Mouse (Mus musculus): ENCODE measurements at regions not wholly inside any gene's neighbourhood (a gene's known extent, or its start where the extent isn't known, plus 50 kb on each side); places are given as distances from the start of the nearest gene placed in this dataset.
A peak's percentile ranks its signal among the peaks of the same experiment; 100 is the strongest.

DNA sequence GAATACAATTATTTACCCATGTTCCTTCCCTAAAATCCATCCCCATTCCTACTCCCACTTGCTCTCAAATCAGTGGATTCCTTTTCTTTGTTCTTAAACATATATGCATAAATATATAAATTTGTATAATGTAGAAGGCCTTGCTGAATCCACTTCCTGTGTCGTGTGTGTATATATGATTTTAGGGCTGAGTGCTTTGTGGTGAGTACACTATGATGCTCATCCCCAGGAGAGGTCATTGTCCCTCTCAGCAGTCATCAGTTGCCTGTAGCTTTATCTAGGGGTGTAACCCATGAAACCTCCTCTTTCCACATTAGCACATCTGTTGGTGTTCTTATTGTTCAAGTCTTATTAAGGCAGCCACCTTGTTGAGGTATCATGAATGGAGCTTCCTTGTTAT, 143.6 kb upstream of the Itga4 start:
- Histone ChIP-seq H3K4me3 (no peak overlapping the region), H3K27ac (replicated peaks) (no peak overlapping the region), H3K9me3 (replicated peaks) (no peaks in the 10 kb centered on the region), H3K36me3 (no peaks in the 10 kb centered on the region), H3K27me3 (ENCODE audit: low read depth, poor library complexity, severe bottlenecking) (no peaks in the 10 kb centered on the region), H3K4me1 (no peaks in the 10 kb centered on the region)
- DNase-seq (ENCODE audit: low spot score) = no peak
- WGBS = 91% methylated on average over 1 of the region's 1 CpGs

- no peaks in the 10 kb centered on the region for H3K4me1 ChIP-seq
- H3K4me3 ChIP-seq = no peak overlapping the region
- no peaks in the 10 kb centered on the region for H3K9me3 ChIP-seq (replicated peaks)
- DNase-seq (ENCODE audit: low spot score) = no peak
- H3K36me3 ChIP-seq = no peaks in the 10 kb centered on the region
- no peaks in the 10 kb centered on the region for H3K27me3 ChIP-seq (ENCODE audit: low read depth, poor library complexity, severe bottlenecking)
- WGBS = 83% methylated on average over 1 of the region's 1 CpGs
- H3K27ac ChIP-seq (replicated peaks) = no peak overlapping the region
Measured at GRCm38 (mm10) chr2:79112076-79112475, 143.2 kb upstream of the Itga4 start.

- 87% methylated on average over 6 of the region's 6 CpGs for WGBS
- Histone ChIP-seq H3K36me3 (no peaks in the 10 kb centered on the region), H3K27ac (replicated peaks) (no peak overlapping the region), H3K4me3 (no peak overlapping the region), H3K9me3 (replicated peaks) (no peaks in the 10 kb centered on the region), H3K4me1 (no peaks in the 10 kb centered on the region), H3K27me3 (ENCODE audit: low read depth, poor library complexity, severe bottlenecking) (no peaks in the 10 kb centered on the region)
- no peak for DNase-seq (ENCODE audit: low spot score)
Measured at GRCm38 (mm10) chr2:79120610-79121345, 134.4 kb upstream of the Itga4 start.

DNA sequence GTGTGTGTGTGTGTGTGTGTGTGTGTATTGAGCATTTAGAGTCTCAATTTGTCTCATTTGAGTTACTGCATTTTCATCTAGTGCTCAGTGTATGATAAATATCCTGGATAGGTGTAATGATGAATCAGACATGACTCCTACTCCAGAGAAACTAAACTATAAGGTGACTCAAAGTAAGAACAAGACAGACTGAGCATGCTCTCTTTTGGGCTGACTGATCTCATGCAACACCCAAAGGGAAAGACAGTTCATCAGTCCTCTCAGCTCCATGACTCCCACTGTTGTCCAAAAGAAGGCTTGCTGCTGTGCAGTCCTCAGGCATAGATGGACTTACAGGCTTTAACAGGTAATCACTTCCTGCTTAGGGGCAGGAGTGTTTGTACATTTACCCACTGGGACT, 132.7 kb upstream of the Itga4 start:
- no peaks in the 10 kb centered on the region for H3K4me1 ChIP-seq
- H3K27ac ChIP-seq (replicated peaks) = no peak overlapping the region
- no peak for DNase-seq (ENCODE audit: low spot score)
- no peaks in the 10 kb centered on the region for H3K36me3 ChIP-seq
- H3K9me3 ChIP-seq (replicated peaks) = no peaks in the 10 kb centered on the region
- H3K4me3 ChIP-seq = no peak overlapping the region
- H3K27me3 ChIP-seq (ENCODE audit: low read depth, poor library complexity, severe bottlenecking) = no peaks in the 10 kb centered on the region

DNA sequence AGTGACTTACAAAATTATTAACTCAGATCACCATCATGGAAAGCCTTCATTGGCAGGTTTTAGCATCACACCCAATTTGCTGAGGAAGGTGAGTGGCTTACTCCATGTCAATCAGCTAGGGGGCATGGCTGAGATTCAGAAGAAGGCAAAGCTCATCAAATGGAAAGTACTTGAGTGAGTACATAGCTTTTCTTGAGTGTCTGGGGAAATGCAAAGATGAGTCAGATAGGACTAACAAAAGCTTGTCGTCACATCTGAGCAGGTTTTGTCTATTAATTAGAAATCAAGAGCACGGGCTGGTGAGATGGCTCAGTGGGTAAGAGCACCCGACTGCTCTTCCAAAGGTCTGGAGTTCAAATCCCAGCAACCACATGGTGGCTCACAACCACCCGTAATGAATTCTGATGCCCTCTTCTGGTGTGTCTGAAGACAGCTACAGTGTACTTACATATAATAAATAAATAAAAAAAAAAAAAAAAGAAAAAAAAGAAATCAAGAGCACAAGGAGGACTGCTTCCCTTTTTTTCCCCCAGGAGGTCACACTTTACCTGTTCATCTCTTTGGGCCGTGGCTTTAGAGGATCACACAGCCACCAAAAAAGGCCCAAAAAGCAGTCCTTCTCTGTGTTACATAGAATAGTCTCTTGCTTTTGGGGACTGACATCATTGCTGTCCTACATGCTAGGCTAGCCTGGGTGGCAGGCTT, 130.8 kb upstream of the Itga4 start:
- WGBS = 93% methylated on average over 5 of the region's 5 CpGs
- no peak for DNase-seq (ENCODE audit: low spot score)
- no peaks in the 10 kb centered on the region for H3K9me3 ChIP-seq (replicated peaks)
- no peaks in the 10 kb centered on the region for H3K36me3 ChIP-seq
- H3K27me3 ChIP-seq (ENCODE audit: low read depth, poor library complexity, severe bottlenecking) = no peaks in the 10 kb centered on the region
- no peak overlapping the region for H3K4me3 ChIP-seq
- H3K27ac ChIP-seq (replicated peaks) = no peak overlapping the region
- H3K4me1 ChIP-seq = no peaks in the 10 kb centered on the region

- WGBS = 47% methylated on average over 6 of the region's 6 CpGs
- no peak for DNase-seq (ENCODE audit: low spot score)
- Histone ChIP-seq H3K9me3 (replicated peaks) (no peaks in the 10 kb centered on the region), H3K27me3 (ENCODE audit: low read depth, poor library complexity, severe bottlenecking) (no peaks in the 10 kb centered on the region), H3K27ac (replicated peaks) (0 out of 2 replicates have a peak overlapping the region, but pooled peaks have one; percentile 13), H3K4me3 (no peak overlapping the region), H3K4me1 (no peaks in the 10 kb centered on the region), H3K36me3 (no peaks in the 10 kb centered on the region)
Measured at GRCm38 (mm10) chr2:79126170-79126879, 128.9 kb upstream of the Itga4 start.

DNA sequence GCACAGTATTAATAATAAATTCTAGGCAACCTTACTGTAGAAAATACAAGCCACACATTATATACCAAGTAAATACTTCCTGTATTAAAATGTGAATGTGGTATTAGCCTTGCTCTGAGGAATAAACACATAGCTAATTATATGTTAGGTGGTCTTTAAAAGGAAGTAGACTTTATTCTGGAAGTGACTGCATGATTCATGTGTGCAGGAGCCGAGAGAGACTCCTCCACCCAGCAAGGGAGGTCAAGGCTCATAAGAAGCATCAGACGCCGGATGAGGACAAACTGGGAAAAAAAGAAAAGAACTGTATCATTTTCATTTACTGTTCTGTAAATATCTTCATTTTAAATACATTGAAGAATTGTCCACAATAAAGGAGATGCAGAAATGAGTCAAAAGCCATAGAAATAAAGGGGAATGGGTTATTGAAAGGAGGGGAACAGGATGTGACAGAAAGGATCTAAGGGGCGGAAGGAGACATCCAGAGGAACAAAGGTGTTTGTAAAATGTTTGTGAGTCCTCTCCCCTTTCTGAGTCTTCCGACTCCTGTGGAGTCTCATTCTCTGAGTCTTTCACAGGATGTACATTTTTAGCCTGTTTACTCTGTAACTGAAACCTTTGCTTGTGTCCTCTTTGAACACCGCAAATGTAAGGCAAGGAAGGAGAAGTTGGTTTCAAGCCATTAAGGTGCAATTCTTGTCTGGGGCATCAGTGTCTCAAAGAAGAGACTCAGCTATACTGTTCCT, 128.1 kb upstream of the Itga4 start:
- H3K4me1 ChIP-seq = no peaks in the 10 kb centered on the region
- H3K4me3 ChIP-seq = no peak overlapping the region
- H3K27me3 ChIP-seq (ENCODE audit: low read depth, poor library complexity, severe bottlenecking) = no peaks in the 10 kb centered on the region
- DNase-seq (ENCODE audit: low spot score) = no peak
- no peak overlapping the region for H3K27ac ChIP-seq (replicated peaks)
- 78% methylated on average over 6 of the region's 6 CpGs for WGBS
- H3K9me3 ChIP-seq (replicated peaks) = no peaks in the 10 kb centered on the region
- no peaks in the 10 kb centered on the region for H3K36me3 ChIP-seq

- WGBS = 88% methylated on average over 1 of the region's 1 CpGs
- Histone ChIP-seq H3K27me3 (ENCODE audit: low read depth, poor library complexity, severe bottlenecking) (no peaks in the 10 kb centered on the region), H3K4me3 (no peak overlapping the region), H3K36me3 (no peaks in the 10 kb centered on the region), H3K4me1 (no peaks in the 10 kb centered on the region), H3K27ac (replicated peaks) (no peak overlapping the region), H3K9me3 (replicated peaks) (no peaks in the 10 kb centered on the region)
- DNase-seq (ENCODE audit: low spot score) = no peak
Measured at GRCm38 (mm10) chr2:79127822-79128221, 127.4 kb upstream of the Itga4 start.

GRCm38 (mm10) chr2:79130660-79131059, 124.6 kb upstream of the Itga4 start:
- Histone ChIP-seq H3K36me3 (no peaks in the 10 kb centered on the region), H3K27ac (replicated peaks) (no peak overlapping the region), H3K9me3 (replicated peaks) (no peaks in the 10 kb centered on the region), H3K4me1 (no peaks in the 10 kb centered on the region), H3K4me3 (no peak overlapping the region), H3K27me3 (ENCODE audit: low read depth, poor library complexity, severe bottlenecking) (no peaks in the 10 kb centered on the region)
- DNase-seq (ENCODE audit: low spot score) = no peak
- WGBS = 94% methylated on average over 7 of the region's 7 CpGs

DNA sequence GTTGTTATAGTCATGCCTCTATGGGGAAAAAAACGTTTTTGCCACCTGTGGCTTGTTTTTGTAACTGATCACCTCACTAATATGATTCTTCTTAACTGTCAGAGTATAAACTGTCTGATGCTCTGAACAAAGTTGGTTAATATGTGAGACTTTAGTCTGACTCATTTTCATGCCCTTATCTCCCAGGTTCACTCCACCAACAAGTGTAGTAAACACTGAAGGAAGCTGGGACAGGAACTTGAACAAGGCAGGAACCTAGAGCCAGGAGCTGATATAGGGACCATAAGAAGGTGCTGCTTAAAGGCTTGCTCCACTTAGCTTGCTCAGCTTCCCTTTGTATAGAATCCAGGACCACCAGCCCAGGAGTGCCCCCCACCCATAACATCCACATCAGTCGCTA, 124.0 kb upstream of the Itga4 start:
- Histone ChIP-seq H3K27ac (replicated peaks) (no peak overlapping the region), H3K9me3 (replicated peaks) (no peaks in the 10 kb centered on the region), H3K4me3 (no peak overlapping the region), H3K36me3 (no peaks in the 10 kb centered on the region), H3K4me1 (no peaks in the 10 kb centered on the region), H3K27me3 (ENCODE audit: low read depth, poor library complexity, severe bottlenecking) (no peaks in the 10 kb centered on the region)
- DNase-seq (ENCODE audit: low spot score) = no peak
- 77% methylated on average over 2 of the region's 2 CpGs for WGBS

DNA sequence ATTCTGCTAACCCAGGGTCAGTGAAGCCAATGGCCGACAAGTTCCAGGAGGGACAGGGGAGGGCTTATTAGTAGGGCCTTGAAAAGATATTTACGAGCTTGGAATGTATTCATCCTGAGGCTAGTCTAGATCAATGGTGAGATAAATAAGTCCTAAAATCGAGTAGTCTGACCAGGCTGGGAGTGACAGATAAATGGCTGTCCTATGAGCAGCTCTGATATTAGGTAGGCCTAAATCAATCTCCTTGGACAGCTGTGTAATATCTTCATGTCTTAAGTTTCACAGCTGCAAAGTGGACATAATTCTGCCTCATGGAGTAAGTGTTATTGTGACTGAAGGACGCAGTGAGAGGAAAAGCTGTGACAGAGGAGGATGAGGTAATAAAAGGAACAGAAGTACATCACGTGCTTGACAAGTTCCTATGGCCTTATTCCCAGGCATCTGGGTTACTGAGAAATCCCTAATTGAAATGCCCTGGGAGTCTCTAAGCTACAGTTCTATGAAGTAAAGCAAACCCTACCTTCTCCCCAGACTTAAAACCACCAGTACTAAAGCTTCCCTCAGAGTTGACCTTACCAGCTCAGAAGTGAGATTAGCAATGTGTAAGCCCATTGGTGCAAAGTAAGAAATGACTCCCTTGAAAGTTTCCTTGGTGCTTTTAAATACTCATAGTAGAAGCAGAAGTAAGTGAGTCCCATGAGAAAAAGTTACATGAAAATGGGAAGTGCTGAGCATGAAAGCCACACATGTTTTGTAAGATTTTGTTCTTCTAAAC, 123.3 kb upstream of the Itga4 start:
- WGBS = 82% methylated on average over 5 of the region's 5 CpGs
- no peaks in the 10 kb centered on the region for H3K9me3 ChIP-seq (replicated peaks)
- H3K27me3 ChIP-seq (ENCODE audit: low read depth, poor library complexity, severe bottlenecking) = no peaks in the 10 kb centered on the region
- H3K4me3 ChIP-seq = no peak overlapping the region
- no peak for DNase-seq (ENCODE audit: low spot score)
- no peak overlapping the region for H3K27ac ChIP-seq (replicated peaks)
- H3K36me3 ChIP-seq = no peaks in the 10 kb centered on the region
- H3K4me1 ChIP-seq = no peaks in the 10 kb centered on the region

DNA sequence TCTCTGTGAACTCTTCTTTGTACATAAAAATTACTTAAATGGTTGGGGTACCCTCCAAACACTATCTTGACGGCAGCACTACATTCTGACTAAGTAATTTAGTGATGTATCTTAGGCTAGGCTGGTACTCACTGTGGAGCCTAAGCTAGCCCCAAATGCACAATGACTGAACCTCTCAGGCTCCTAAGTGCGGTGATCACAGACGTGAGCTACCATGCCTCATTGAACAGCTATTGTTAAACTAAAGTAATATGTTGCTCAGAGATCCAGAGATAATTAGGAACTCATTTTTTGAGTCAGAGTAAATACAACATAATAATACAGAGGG, 122.7 kb upstream of the Itga4 start:
- DNase-seq (ENCODE audit: low spot score) = no peak
- Histone ChIP-seq H3K36me3 (no peaks in the 10 kb centered on the region), H3K27ac (replicated peaks) (no peak overlapping the region), H3K9me3 (replicated peaks) (no peaks in the 10 kb centered on the region), H3K4me3 (no peak overlapping the region), H3K4me1 (no peaks in the 10 kb centered on the region), H3K27me3 (ENCODE audit: low read depth, poor library complexity, severe bottlenecking) (no peaks in the 10 kb centered on the region)
- whole genome bisulfite sequencing = 73% methylated on average over 3 of the region's 3 CpGs
